Mouse (Mus musculus) liver, postnatal 0 days (tissue): ENCODE results near the gene Gpr150. TPM values are rescaled to one million over a fixed set of nuclear protein-coding genes. Genes with fewer than 3 reads are reported as not detected.

Source experiments
- ATAC-seq: fragments of 200-750 bp; cut with Nextera tagmentation; 2 replicates; pipeline ENCODE4 v1.8.0; 2017; ENCODE audit warnings: mild to moderate bottlenecking, moderate library complexity
- DNase-seq: peaks from one replicate; pipeline ENCODE4 v3.0.0-alpha.2; 2016
- H3K27ac ChIP-seq: fragments of 300-500 bp; sonication (generic); 2 replicates; pipeline ENCODE4 v1.5.1; 2014; ENCODE audit warnings: antibody characterized with exemption, moderate library complexity, mild to moderate bottlenecking, low read depth
- H3K27me3 ChIP-seq: fragments of 300-500 bp; sonication (generic); 2 replicates; pipeline ENCODE4 v1.6.1; 2014; ENCODE audit warnings: low read length, control low read depth, mixed read lengths; ENCODE audit not compliant: insufficient read depth
- H3K36me3 ChIP-seq: fragments of 300-500 bp; sonication (generic); replicated peaks from 2 replicates; pipeline ENCODE4 v1.6.1; 2014; ENCODE audit warnings: mild to moderate bottlenecking, control low read depth, low read length, moderate library complexity, mixed read lengths; ENCODE audit not compliant: insufficient read depth
- H3K4me1 ChIP-seq: fragments of 300-500 bp; sonication (generic); 2 replicates; pipeline ENCODE4 v1.6.1; 2014; ENCODE audit warnings: antibody characterized with exemption, mild to moderate bottlenecking, control low read depth; ENCODE audit not compliant: insufficient read depth
- H3K4me2 ChIP-seq: fragments of 300-500 bp; sonication (generic); 2 replicates; pipeline ENCODE4 v1.6.1; 2014; ENCODE audit warnings: low read depth, mild to moderate bottlenecking, low read length, moderate library complexity, mixed read lengths
- H3K4me3 ChIP-seq: fragments of 300-500 bp; sonication (generic); 2 replicates; pipeline ENCODE4 v1.5.1; 2014; ENCODE audit warnings: low read depth, low read length
- H3K9ac ChIP-seq: fragments of 300-500 bp; sonication (generic); replicated peaks from 2 replicates; pipeline ENCODE4 v1.6.1; 2014; ENCODE audit warnings: mild to moderate bottlenecking, moderate library complexity
- H3K9me3 ChIP-seq: fragments of 300-500 bp; sonication (generic); 2 replicates; pipeline ENCODE4 v1.6.1; 2016; ENCODE audit warnings: mild to moderate bottlenecking, control low read depth, low read length, mixed read lengths
- CTCF ChIP-seq: sonication (generic); IDR thresholded peaks from 2 replicates; pipeline ENCODE4 v1.5.1; 2016; ENCODE audit warnings: antibody characterized with exemption, low read depth
- EP300 ChIP-seq: IDR thresholded peaks from 2 replicates; pipeline ENCODE4 v1.6.1; 2016; ENCODE audit warnings: antibody characterized with exemption, low read depth, mild to moderate bottlenecking
- WGBS: fragments of 180-500 bp; shearing (Covaris S2); extraction: QIAGEN DNeasy Blood & Tissue Kit; methylation state at CpG from one replicate; pipeline ENCODE4 v1.1.7; 2014; ENCODE audit not compliant: insufficient replicate concordance; 5-methylcytosine and 5-hydroxymethylcytosine counted together
- polyA plus RNA-seq: library from polyadenylated mRNA; unstranded; fragments of >200 nt; fragmentation: Nextera tagmentation; extraction: Ambion mirVana; gene quantifications from 2 replicates; pipeline ENCODE4 v1.2.1, GENCODE M21; 2015

Gpr150 gene
- polyA plus RNA-seq, 1 experiment from 2014 or later: 0.47 TPM

DNA sequence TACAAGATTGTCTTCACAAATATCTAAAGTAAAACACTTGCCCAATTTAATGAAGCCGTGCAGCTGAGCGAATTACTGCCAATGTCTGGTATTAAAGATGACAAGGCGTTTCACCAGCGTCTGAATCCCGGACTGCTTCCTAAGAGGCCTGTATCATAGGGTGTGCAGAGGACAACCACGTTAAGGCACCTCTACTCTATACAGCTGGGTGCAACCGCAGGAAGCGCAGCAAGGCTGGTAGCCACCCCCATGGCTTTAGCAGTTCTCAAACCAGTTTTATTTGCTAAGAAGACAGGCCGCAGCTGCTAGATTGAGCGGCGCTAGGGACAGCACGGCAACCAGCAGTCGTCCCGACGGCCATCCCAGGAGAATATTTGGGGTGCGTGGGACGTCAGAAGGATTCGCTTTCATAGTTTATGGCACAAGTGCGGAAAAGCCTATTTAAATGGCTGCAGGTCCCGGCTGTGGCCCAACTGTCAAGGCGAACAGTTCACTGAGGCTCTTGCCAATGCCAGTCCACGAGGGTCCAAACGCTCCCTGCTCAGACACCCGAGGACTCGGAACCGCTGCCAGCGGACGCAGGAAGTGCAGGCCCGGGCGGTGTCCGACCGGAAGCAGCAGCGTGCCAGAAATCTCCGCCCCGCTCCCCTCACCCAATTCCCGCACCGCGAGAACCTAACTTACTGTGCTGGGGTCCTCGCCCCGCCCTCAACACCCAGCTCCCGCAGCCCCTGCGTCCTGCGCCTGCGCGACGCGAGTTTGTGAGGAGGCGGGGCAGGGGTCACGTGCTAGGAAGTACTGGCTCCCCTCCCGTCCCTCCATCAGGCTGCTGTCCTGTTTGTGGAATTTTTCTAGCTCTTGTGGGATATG is 38.6 kb downstream of the Gpr150 start, which contains the start of gene Rfesd:
Gene Rfesd, minus strand, starts transcription at position 746 of the 870 bp plus-strand sequence.
- no peak for TF ChIP-seq CTCF
- no peak for TF ChIP-seq EP300
- DNase-seq: peak; percentile 98
- WGBS: under 1% methylated on average over 49 of the region's 50 CpGs
- peak; percentile 97 for ATAC-seq
- Histone ChIP-seq H3K27me3 (no peaks in the 10 kb centered on the region), H3K9ac (peak within 1 kb of the TSS; percentile 82), H3K4me1 (no peaks in the 10 kb centered on the region), H3K9me3 (no peaks in the 10 kb centered on the region), H3K4me3 (peak within 1 kb of the TSS; percentile 77), H3K36me3 (no peaks in the 10 kb centered on the region), H3K4me2 (peak within 1 kb of the TSS; percentile 72), H3K27ac (peak within 1 kb of the TSS; percentile 95)

DNA sequence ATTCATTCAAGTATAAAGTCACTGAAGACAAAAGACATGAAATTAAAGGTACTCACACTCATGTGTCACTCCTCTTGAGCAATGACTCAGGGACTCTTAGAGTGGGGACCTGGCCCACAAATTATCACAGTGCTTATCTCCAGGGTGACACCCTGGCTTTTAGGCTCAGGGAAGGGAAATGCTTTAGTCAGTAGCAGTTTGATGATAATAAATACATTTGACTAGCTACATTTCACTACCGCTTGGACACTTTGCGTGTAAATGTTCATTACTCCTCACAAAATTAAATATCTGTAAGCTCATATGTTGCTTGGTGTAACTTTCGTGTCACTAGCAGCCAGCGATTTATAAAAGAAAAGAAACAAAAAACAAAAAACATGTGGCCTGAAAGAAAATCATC is 39.3 kb downstream of the Gpr150 start:
- Histone ChIP-seq H3K36me3 (no peaks in the 10 kb centered on the region), H3K4me1 (no peaks in the 10 kb centered on the region), H3K27me3 (no peaks in the 10 kb centered on the region), H3K9me3 (no peaks in the 10 kb centered on the region), H3K9ac (peak overlapping the region; percentile 82), H3K27ac (peak overlapping the region; percentile 95), H3K4me2 (peak overlapping the region; percentile 72), H3K4me3 (peak overlapping the region; percentile 77)
- TF ChIP-seq CTCF (no peak), EP300 (peak; percentile 58)
- peak; percentile 28 for DNase-seq
- 44% methylated on average over 4 of the region's 4 CpGs for WGBS
- ATAC-seq: peak; percentile 19; the same call in 1 of the 2 replicates

DNA sequence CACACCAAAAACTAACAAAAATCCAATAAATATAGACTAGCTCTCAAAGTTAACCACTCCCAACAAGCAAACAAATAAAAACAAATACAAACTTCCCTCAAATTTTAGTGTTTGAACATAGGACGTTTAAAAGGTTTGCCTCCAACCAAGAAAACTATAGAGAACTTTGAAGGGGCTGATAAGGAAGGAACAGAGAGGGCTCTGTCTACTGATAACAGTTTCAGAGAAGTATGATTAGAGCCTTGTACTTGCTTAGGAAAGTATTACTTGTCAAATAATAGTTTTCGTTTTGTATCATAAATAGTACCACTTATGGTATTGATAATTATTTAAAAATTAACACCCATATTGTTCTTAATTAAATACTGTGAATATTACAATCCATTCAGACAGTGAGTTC is 42.3 kb downstream of the Gpr150 start:
- H3K4me1 ChIP-seq: no peaks in the 10 kb centered on the region
- peak overlapping the region; percentile 13; the same call in 1 of the 2 replicates for H3K4me3 ChIP-seq
- no peak for DNase-seq
- WGBS: 38% methylated on average over 2 of the region's 2 CpGs
- H3K9me3 ChIP-seq: no peaks in the 10 kb centered on the region
- no peak for ATAC-seq
- no peak for TF ChIP-seq CTCF
- TF ChIP-seq EP300: peak; percentile 38; the same call in 1 of the 2 replicates
- peak overlapping the region; percentile 61 for H3K4me2 ChIP-seq
- H3K9ac ChIP-seq: no peak overlapping the region
- no peak overlapping the region for H3K27ac ChIP-seq
- H3K36me3 ChIP-seq: no peaks in the 10 kb centered on the region
- no peaks in the 10 kb centered on the region for H3K27me3 ChIP-seq

Other genes with a start within 250 kb of the Gpr150 start
- gene Glrx, start 217.1 kb downstream of the Gpr150 start, polyA plus RNA-seq: 114 and 116 TPM in 2 replicates
- 2.4 and 2.7 TPM in 2 replicates for gene Rhobtb3, start 113.1 kb downstream of the Gpr150 start, polyA plus RNA-seq
- 0.11 and 0.13 TPM in 2 replicates for gene Spata9, start 89.8 kb downstream of the Gpr150 start, polyA plus RNA-seq
- 37.5 and 41.5 TPM in 2 replicates for gene Rfesd, start 38.3 kb downstream of the Gpr150 start, polyA plus RNA-seq
- 3.2 and 4.4 TPM in 2 replicates for gene Arsk, start 41.7 kb upstream of the Gpr150 start, polyA plus RNA-seq
- 3.4 and 3.5 TPM in 2 replicates for gene Ttc37, start 41.7 kb upstream of the Gpr150 start, polyA plus RNA-seq
- gene Fam81b, start 248.1 kb upstream of the Gpr150 start, polyA plus RNA-seq: not detected in 2 replicates